Mouse (Mus musculus) kidney, adult 2 months (tissue): ENCODE data around the gene Zap70.

ENCODE experiments used
- CTCF ChIP-seq: fragments of 200-500 bp; conservative IDR thresholded peaks from 2 replicates; pipeline ENCODE4 v1.5.1; 2011; ENCODE audit warnings: low read depth, mild to moderate bottlenecking, control low read depth, low read length, moderate library complexity, mixed read lengths; ENCODE audit not compliant: insufficient read depth, insufficient read length
- POLR2A ChIP-seq: fragments of 200-500 bp; IDR thresholded peaks from one replicate; pipeline ENCODE4 v1.6.1; 2011; ENCODE audit warnings: low read depth, low read length, control low read depth

GRCm38 (mm10) chr1:36723146-36724056 is 38.2 kb upstream of the Zap70 start:
- TF ChIP-seq CTCF, result no peak
- no peak for TF ChIP-seq POLR2A
